Mouse (Mus musculus): ENCODE measurements around the gene Mug2.

DNA sequence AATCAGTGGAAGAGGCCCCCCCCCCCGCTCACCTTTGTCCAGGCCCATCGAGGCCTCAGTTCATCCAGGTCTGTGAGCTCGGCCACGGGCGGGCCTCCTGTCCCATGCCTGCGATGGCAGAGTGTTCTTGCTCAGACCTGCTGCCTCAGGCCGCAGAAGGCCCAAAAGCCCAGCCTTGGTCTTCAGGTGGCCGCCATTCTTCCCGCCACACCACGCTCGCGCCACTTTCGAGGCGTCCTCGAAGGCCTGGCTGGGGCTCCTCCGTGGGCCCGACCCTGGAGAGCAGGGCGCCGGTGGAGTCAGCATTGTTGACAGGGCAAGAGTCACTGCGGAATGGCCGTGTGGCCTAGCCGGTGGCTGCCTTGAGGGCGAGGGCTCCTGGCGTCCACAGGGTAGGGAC lies 110.4 kb downstream of the Mug2 start:
- no peak for TF ChIP-seq POLR2A (IDR thresholded peaks at IDR 0.05; ENCODE audit: extremely low read depth, insufficient read depth, low read length)
- no peak for TF ChIP-seq CTCF (IDR thresholded peaks at IDR 0.05; ENCODE audit: low read depth, low read length)
